Mouse (Mus musculus) erythroblast, embryonic 14.5 days (primary cell): Measurements from ENCODE around the gene Cyp2b10.
"Not testable (repeated sequence)": the region's sequence is repeated elsewhere in the genome, so short reads cannot be mapped to it uniquely, and the experiment has no call there.

Experiments used
- GATA1 ChIP-seq: IDR thresholded peaks from 2 replicates; pipeline ENCODE4 v1.6.1; 2012; ENCODE audit warnings: low read length, inconsistent platforms, mixed read lengths
- TAL1 ChIP-seq: IDR thresholded peaks from 3 replicates; pipeline ENCODE4 v1.6.1; 2012; ENCODE audit warnings: low read length, inconsistent platforms, mixed read lengths

DNA sequence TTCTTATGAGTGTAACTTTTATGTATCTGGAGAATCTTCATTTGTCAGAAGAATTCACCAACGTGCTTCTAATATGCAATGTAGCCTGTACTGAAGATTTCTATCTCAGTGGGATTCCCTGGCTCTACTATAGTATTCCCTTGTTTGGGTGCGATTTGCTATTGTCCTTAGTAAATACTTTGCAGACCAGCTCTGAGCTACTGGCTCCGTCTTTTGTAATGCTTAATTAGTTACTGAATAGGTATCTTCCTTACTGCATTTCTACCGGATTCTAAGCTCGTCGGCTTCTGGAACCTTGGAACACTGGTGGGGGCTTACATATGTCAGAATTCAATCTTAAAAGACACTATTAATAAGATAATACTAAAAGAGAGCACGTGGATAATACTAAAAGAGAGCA, 16.7 kb upstream of the Cyp2b10 start:
- TF ChIP-seq TAL1, GATA1: not testable (repeated sequence)
